Mouse (Mus musculus) midbrain, embryonic 10.5 days (tissue): ENCODE measurements around the gene Zscan5b. TPM values are rescaled to one million over a fixed set of nuclear protein-coding genes. Genes with fewer than 3 reads are reported as not detected.
"Not testable (repeated sequence)": the region's sequence is repeated elsewhere in the genome, so short reads cannot be mapped to it uniquely, and the experiment has no call there.

ENCODE experiments used
- DNase-seq: peaks from one replicate; pipeline ENCODE4 v3.0.0-alpha.2; 2017; ENCODE audit warnings: low spot score
- H3K27ac ChIP-seq: fragments of 300-500 bp; sonication (generic); replicated peaks from 2 replicates; pipeline ENCODE4 v1.5.1; 2016; ENCODE audit warnings: mild to moderate bottlenecking
- H3K27me3 ChIP-seq: fragments of 300-500 bp; sonication (generic); 2 replicates; pipeline ENCODE4 v1.6.1; 2016; ENCODE audit warnings: low read depth, mild to moderate bottlenecking; ENCODE audit not compliant: poor library complexity, severe bottlenecking
- H3K36me3 ChIP-seq: fragments of 300-500 bp; sonication (generic); 2 replicates; pipeline ENCODE4 v1.6.1; 2016; ENCODE audit warnings: mild to moderate bottlenecking, moderate library complexity
- H3K4me1 ChIP-seq: fragments of 300-500 bp; sonication (generic); 2 replicates; pipeline ENCODE4 v1.6.1; 2016
- H3K4me3 ChIP-seq: fragments of 300-500 bp; sonication (generic); 2 replicates; pipeline ENCODE4 v1.5.1; 2016; ENCODE audit warnings: mild to moderate bottlenecking, moderate library complexity
- H3K9me3 ChIP-seq: fragments of 300-500 bp; sonication (generic); replicated peaks from 2 replicates; pipeline ENCODE4 v1.6.1; 2016; ENCODE audit warnings: mild to moderate bottlenecking
- WGBS: fragments of 180-500 bp; shearing (Covaris S2); methylation state at CpG from one replicate; pipeline ENCODE4 v1.1.7; 2016; 5-methylcytosine and 5-hydroxymethylcytosine counted together
- polyA plus RNA-seq: library from polyadenylated mRNA; unstranded; fragments of >200 nt; fragmentation: Nextera tagmentation; extraction: Ambion mirVana; gene quantifications from 2 replicates; pipeline ENCODE4 v1.2.1, GENCODE M21; 2016

The Zscan5b gene
- polyA plus RNA-seq, 1 experiment from 2014 or later = not detected

GRCm38 (mm10) chr7:6194129-6194528 lies 27.9 kb upstream of the Zscan5b start:
- H3K27ac ChIP-seq = no peak overlapping the region
- no peaks in the 10 kb centered on the region for H3K4me1 ChIP-seq
- 24% methylated on average over 5 of the region's 5 CpGs for WGBS
- no peak overlapping the region for H3K4me3 ChIP-seq
- DNase-seq = peak; percentile 63
- peaks cover 11% of the 10 kb centered on the region; the same call in 1 of the 2 replicates for H3K9me3 ChIP-seq
- peaks cover 16% of the 10 kb centered on the region for H3K36me3 ChIP-seq
- peaks cover 8% of the 10 kb centered on the region for H3K27me3 ChIP-seq

- Histone ChIP-seq H3K9me3 (peaks cover 16% of the 10 kb centered on the region; the same call in 1 of the 2 replicates), H3K4me3 (no peak overlapping the region), H3K36me3 (no peaks in the 10 kb centered on the region), H3K27ac (no peak overlapping the region), H3K27me3 (no peaks in the 10 kb centered on the region), H3K4me1 (no peaks in the 10 kb centered on the region)
- no peak for DNase-seq
- WGBS = 47% methylated on average over 2 of the region's 2 CpGs
These were observed 26.3 kb upstream of the Zscan5b start for GRCm38 (mm10) chr7:6195777-6196176.

- H3K9me3 ChIP-seq = peaks cover 22% of the 10 kb centered on the region; the same call in 1 of the 2 replicates
- no peaks in the 10 kb centered on the region for H3K36me3 ChIP-seq
- H3K27me3 ChIP-seq = no peaks in the 10 kb centered on the region
- WGBS = 74% methylated on average over 3 of the region's 3 CpGs
- H3K4me1 ChIP-seq = no peaks in the 10 kb centered on the region
- no peak within 1 kb of the TSS for H3K4me3 ChIP-seq
- no peak for DNase-seq
- H3K27ac ChIP-seq = no peak within 1 kb of the TSS
These were observed 25.3 kb upstream of the Zscan5b start, which contains the start of gene Galp for GRCm38 (mm10) chr7:6196790-6197189. Gene Galp, plus strand, starts transcription at chr7:6197090.

- WGBS = 81% methylated on average over 3 of the region's 3 CpGs
- Histone ChIP-seq H3K27me3 (no peaks in the 10 kb centered on the region), H3K27ac (no peak overlapping the region), H3K4me1 (no peaks in the 10 kb centered on the region), H3K36me3 (no peaks in the 10 kb centered on the region), H3K4me3 (no peak overlapping the region), H3K9me3 (peaks cover 43% of the 10 kb centered on the region)
- no peak for DNase-seq
These were observed 17.9 kb upstream of the Zscan5b start for GRCm38 (mm10) chr7:6204200-6204599.

- DNase-seq = no peak
- Histone ChIP-seq H3K27ac (no peak overlapping the region), H3K4me3 (no peak overlapping the region), H3K4me1 (no peaks in the 10 kb centered on the region), H3K9me3 (peaks cover 55% of the 10 kb centered on the region), H3K36me3 (no peaks in the 10 kb centered on the region), H3K27me3 (no peaks in the 10 kb centered on the region)
- WGBS = 52% methylated on average over 5 of the region's 5 CpGs
These were observed 8.9 kb upstream of the Zscan5b start for GRCm38 (mm10) chr7:6213144-6213543.

- not testable (repeated sequence) for DNase-seq, H3K4me3 ChIP-seq, H3K36me3 ChIP-seq, H3K27me3 ChIP-seq, H3K4me1 ChIP-seq, H3K27ac ChIP-seq
- H3K9me3 ChIP-seq = peaks cover 56% of the 10 kb centered on the region
- WGBS = 83% methylated on average over 4 of the region's 4 CpGs
These were observed 7.4 kb upstream of the Zscan5b start for GRCm38 (mm10) chr7:6214691-6215090.

GRCm38 (mm10) chr7:6220147-6220546 lies 1.9 kb upstream of the Zscan5b start:
- H3K27ac ChIP-seq = no peak overlapping the region
- no peaks in the 10 kb centered on the region for H3K4me1 ChIP-seq
- no peak for DNase-seq
- no peaks in the 10 kb centered on the region for H3K36me3 ChIP-seq
- WGBS = 55% methylated on average over 3 of the region's 3 CpGs
- no peaks in the 10 kb centered on the region for H3K27me3 ChIP-seq
- H3K9me3 ChIP-seq = peaks cover 40% of the 10 kb centered on the region
- no peak overlapping the region for H3K4me3 ChIP-seq

GRCm38 (mm10) chr7:6228491-6228890 lies 6.4 kb downstream of the Zscan5b start:
- WGBS = 53% methylated on average over 8 of the region's 8 CpGs
- not testable (repeated sequence) for DNase-seq
- H3K9me3 ChIP-seq = peaks cover 67% of the 10 kb centered on the region

GRCm38 (mm10) chr7:6239787-6240186 lies 17.7 kb downstream of the Zscan5b start:
- Histone ChIP-seq H3K9me3 (0 out of 2 replicates have a peak, but pooled peaks cover 9% of the 10 kb centered on the region), H3K36me3 (no peaks in the 10 kb centered on the region), H3K4me1 (no peaks in the 10 kb centered on the region), H3K4me3 (no peak overlapping the region), H3K27me3 (no peaks in the 10 kb centered on the region), H3K27ac (no peak overlapping the region)
- 57% methylated on average over 11 of the region's 11 CpGs for WGBS
- no peak for DNase-seq

More at GRCm38 (mm10) chr7:6228491-6228890, 6.4 kb downstream of the Zscan5b start:
- not testable (repeated sequence) for H3K27me3 ChIP-seq, H3K4me3 ChIP-seq, H3K27ac ChIP-seq, H3K36me3 ChIP-seq, H3K4me1 ChIP-seq

- H3K27me3 ChIP-seq, H3K4me3 ChIP-seq, H3K36me3 ChIP-seq, H3K9me3 ChIP-seq, H3K27ac ChIP-seq, H3K4me1 ChIP-seq: not testable (repeated sequence)
- 6% methylated on average over 1 of the region's 1 CpGs for WGBS
- DNase-seq = peak; percentile 25
These were observed 18.9 kb downstream of the Zscan5b start for GRCm38 (mm10) chr7:6240841-6241425.

- Histone ChIP-seq H3K27ac (no peak overlapping the region), H3K9me3 (peaks cover 11% of the 10 kb centered on the region; the same call in 1 of the 2 replicates), H3K4me3 (no peak overlapping the region), H3K36me3 (no peaks in the 10 kb centered on the region), H3K27me3 (no peaks in the 10 kb centered on the region), H3K4me1 (no peaks in the 10 kb centered on the region)
- DNase-seq = no peak
- WGBS = 57% methylated on average over 11 of the region's 11 CpGs
These were observed 22.5 kb downstream of the Zscan5b start for GRCm38 (mm10) chr7:6244361-6245292.

GRCm38 (mm10) chr7:6252410-6252809 lies 30.3 kb downstream of the Zscan5b start, which contains the start of gene Epp13:
Gene Epp13, plus strand, starts transcription at chr7:6252710.
- DNase-seq = no peak
- 88% methylated on average over 6 of the region's 6 CpGs for WGBS
- no peak within 1 kb of the TSS for H3K4me3 ChIP-seq
- peaks cover 19% of the 10 kb centered on the region for H3K9me3 ChIP-seq
- H3K27me3 ChIP-seq = no peaks in the 10 kb centered on the region
- no peaks in the 10 kb centered on the region for H3K36me3 ChIP-seq
- no peaks in the 10 kb centered on the region for H3K4me1 ChIP-seq
- H3K27ac ChIP-seq = no peak within 1 kb of the TSS

- WGBS = 94% methylated on average over 5 of the region's 5 CpGs
- no peak for DNase-seq
These were observed 32.4 kb downstream of the Zscan5b start for GRCm38 (mm10) chr7:6254451-6254850.

More at GRCm38 (mm10) chr7:6254451-6254850, 32.4 kb downstream of the Zscan5b start:
- no peak overlapping the region for H3K4me3 ChIP-seq
- H3K27ac ChIP-seq = no peak overlapping the region
- peaks cover 15% of the 10 kb centered on the region for H3K9me3 ChIP-seq
- no peaks in the 10 kb centered on the region for H3K27me3 ChIP-seq
- no peaks in the 10 kb centered on the region for H3K36me3 ChIP-seq
- no peaks in the 10 kb centered on the region for H3K4me1 ChIP-seq
